Comparison of ENCODE assay signal across 13 mouse cellular contexts in genomic region chr12:70648179-70648811, GRCm38 (mm10).
DNase-seq lines count a peak whose midpoint lies in the region; ATAC-seq lines count a peak whose summit lies in the region.
"Had no signal": no experiment of that assay in that cellular context is flagged by ENCODE, and none has a peak within 500 bp of the region (broad histone marks: within the 10 kb centered on the region; RNA-seq: fewer than 3 reads in every experiment).

No protein-coding gene starts in this region.

- WGBS in limb, embryonic 12.5 days: 70% methylated on average over 6 of the region's 6 CpGs
- 83% methylated on average over 6 of the region's 6 CpGs for WGBS in limb, embryonic 10.5 days
- 64% methylated on average over 6 of the region's 6 CpGs for WGBS in embryonic facial prominence, embryonic 13.5 days

- 0 out of 2 replicates have a peak overlapping the region, but pooled peaks have one; percentile 0 for H3K27ac ChIP-seq in limb, embryonic 12.5 days
- no peak overlapping the region for H3K27ac ChIP-seq in limb, embryonic 10.5 days
- H3K27ac ChIP-seq in embryonic facial prominence, embryonic 13.5 days: peak overlapping the region; percentile 44
- H3K27ac ChIP-seq: hindbrain, postnatal 0 days had no signal

- 0 out of 2 replicates have a peak, but pooled peaks cover 4% of the 10 kb centered on the region for H3K9me3 ChIP-seq in limb, embryonic 12.5 days
- no peaks in the 10 kb centered on the region for H3K9me3 ChIP-seq in limb, embryonic 10.5 days (replicated peaks)
- H3K9me3 ChIP-seq in embryonic facial prominence, embryonic 13.5 days: no peaks in the 10 kb centered on the region

- peaks cover 7% of the 10 kb centered on the region; the same call in 1 of the 2 replicates for H3K4me1 ChIP-seq in limb, embryonic 12.5 days (replicated peaks)
- H3K4me1 ChIP-seq in limb, embryonic 10.5 days: no peaks in the 10 kb centered on the region
- H3K4me1 ChIP-seq in embryonic facial prominence, embryonic 13.5 days: 0 out of 2 replicates have a peak, but pooled peaks cover 11% of the 10 kb centered on the region

- DNase-seq in adrenal gland, adult 2 months: peak; percentile 44
- DNase-seq in adrenal gland, postnatal 4 days (ENCODE audit: low spot score in 2 of 2): no peak
- DNase-seq in limb, embryonic 10.5 days (ENCODE audit: low spot score): no peak
- DNase-seq in lung, postnatal 25 days (ENCODE audit: low spot score): peak; percentile 59
- no peak for DNase-seq in cerebellum, postnatal 4 days (ENCODE audit: low spot score in 2 of 2)
- DNase-seq: B cell, adult 2 months; cerebellum, adult 9-11 months had no signal

- H3K9ac ChIP-seq in limb, embryonic 12.5 days (replicated peaks): no peak overlapping the region
- no peak overlapping the region for H3K9ac ChIP-seq in embryonic facial prominence, embryonic 13.5 days

- no peaks in the 10 kb centered on the region for H3K36me3 ChIP-seq in limb, embryonic 12.5 days
- H3K36me3 ChIP-seq in limb, embryonic 10.5 days: no peaks in the 10 kb centered on the region
- no peaks in the 10 kb centered on the region for H3K36me3 ChIP-seq in embryonic facial prominence, embryonic 13.5 days

- no peak overlapping the region for H3K4me3 ChIP-seq in limb, embryonic 12.5 days (replicated peaks)
- H3K4me3 ChIP-seq in limb, embryonic 10.5 days: no peak overlapping the region
- no peak overlapping the region for H3K4me3 ChIP-seq in embryonic facial prominence, embryonic 13.5 days
- H3K4me3 ChIP-seq: myocyte had no signal

- H3K4me2 ChIP-seq in limb, embryonic 12.5 days: no peak overlapping the region
- H3K4me2 ChIP-seq in embryonic facial prominence, embryonic 13.5 days: no peak overlapping the region

- no peaks in the 10 kb centered on the region for H3K27me3 ChIP-seq in limb, embryonic 12.5 days
- no peaks in the 10 kb centered on the region for H3K27me3 ChIP-seq in limb, embryonic 10.5 days (ENCODE audit: low read depth, poor library complexity, severe bottlenecking)
- no peaks in the 10 kb centered on the region for H3K27me3 ChIP-seq in embryonic facial prominence, embryonic 13.5 days
- H3K27me3 ChIP-seq: Patski had no signal

- no peak for ATAC-seq in limb, embryonic 12.5 days (ENCODE audit: insufficient number of reproducible peaks, insufficient read depth, low FRiP score, low TSS enrichment, low read depth)
- no peak for ATAC-seq in embryonic facial prominence, embryonic 13.5 days (ENCODE audit: insufficient number of reproducible peaks, insufficient read depth, low FRiP score, low TSS enrichment, low read depth)
- no peak for ATAC-seq in inflammation-experienced regulatory T-cells, adult 6 months
- ATAC-seq: hindbrain, postnatal 0 days; Patski had no signal

Comparison
In these comparisons a context has a peak if more than half of its experiments do, and no peak if none do; other contexts are left out.
1. DNase-seq: peak in adrenal gland, adult 2 months (single experiment) and lung, postnatal 25 days (single experiment); none in adrenal gland, postnatal 4 days (0 of 2), limb, embryonic 10.5 days (single experiment) and cerebellum, postnatal 4 days (0 of 2).